Mouse (Mus musculus): ENCODE data around the gene Rbbp6. TPM values are rescaled to one million over a fixed set of nuclear protein-coding genes. Genes with fewer than 3 reads are reported as not detected.

Rbbp6 gene
- polyA plus RNA-seq, 1 experiment from 2014 or later: 31.0 TPM

DNA sequence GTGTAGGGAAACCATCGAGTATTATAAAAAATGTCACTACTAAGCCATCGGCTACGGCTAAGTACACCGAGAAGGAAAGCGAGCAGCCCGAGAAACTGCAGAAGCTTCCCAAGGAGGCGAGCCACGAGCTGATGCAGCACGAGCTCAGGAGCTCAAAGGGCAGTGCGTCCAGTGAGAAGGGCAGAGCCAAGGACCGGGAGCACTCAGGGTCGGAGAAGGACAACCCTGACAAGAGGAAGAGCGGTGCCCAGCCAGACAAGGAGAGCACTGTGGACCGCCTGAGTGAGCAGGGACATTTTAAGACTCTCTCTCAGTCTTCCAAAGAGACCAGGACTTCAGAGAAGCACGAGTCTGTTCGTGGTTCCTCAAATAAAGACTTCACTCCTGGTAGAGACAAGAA, 35.3 kb downstream of the Rbbp6 start:
- H3K9ac ChIP-seq (ENCODE audit: low read depth, low read length): no peak overlapping the region
- peaks cover 92% of the 10 kb centered on the region for H3K36me3 ChIP-seq (ENCODE audit: control insufficient read depth, insufficient read depth, low read length)
- no peaks in the 10 kb centered on the region for H3K9me3 ChIP-seq (ENCODE audit: control insufficient read depth, low read length)
- H3K4me2 ChIP-seq (ENCODE audit: low read depth, low read length): no peak overlapping the region
- DNase-seq (ENCODE audit: low spot score) (no peak), ATAC-seq (ENCODE audit: low read depth) (no peak)
- no peak overlapping the region for H3K4me3 ChIP-seq (ENCODE audit: low read depth, low read length)
- WGBS: 93% methylated on average over 16 of the region's 16 CpGs
- H3K4me1 ChIP-seq (ENCODE audit: control insufficient read depth, insufficient read depth, low read length): no peaks in the 10 kb centered on the region
- H3K27me3 ChIP-seq (replicated peaks; ENCODE audit: control insufficient read depth, insufficient read depth, low read length): no peaks in the 10 kb centered on the region
- H3K27ac ChIP-seq (replicated peaks; ENCODE audit: low read depth, low read length): no peak overlapping the region

GRCm38 (mm10) chr7:123001341-123002027, 36.0 kb downstream of the Rbbp6 start:
- Histone ChIP-seq H3K9ac (ENCODE audit: low read depth, low read length) (no peak overlapping the region), H3K27ac (replicated peaks; ENCODE audit: low read depth, low read length) (no peak overlapping the region), H3K4me1 (ENCODE audit: control insufficient read depth, insufficient read depth, low read length) (no peaks in the 10 kb centered on the region), H3K36me3 (ENCODE audit: control insufficient read depth, insufficient read depth, low read length) (peaks cover 88% of the 10 kb centered on the region), H3K4me3 (ENCODE audit: low read depth, low read length) (no peak overlapping the region), H3K27me3 (replicated peaks; ENCODE audit: control insufficient read depth, insufficient read depth, low read length) (no peaks in the 10 kb centered on the region), H3K9me3 (ENCODE audit: control insufficient read depth, low read length) (no peaks in the 10 kb centered on the region), H3K4me2 (ENCODE audit: low read depth, low read length) (no peak overlapping the region)
- no peak for ATAC-seq (ENCODE audit: low read depth)
- DNase-seq (ENCODE audit: low spot score): no peak
- 88% methylated on average over 20 of the region's 20 CpGs for WGBS

DNA sequence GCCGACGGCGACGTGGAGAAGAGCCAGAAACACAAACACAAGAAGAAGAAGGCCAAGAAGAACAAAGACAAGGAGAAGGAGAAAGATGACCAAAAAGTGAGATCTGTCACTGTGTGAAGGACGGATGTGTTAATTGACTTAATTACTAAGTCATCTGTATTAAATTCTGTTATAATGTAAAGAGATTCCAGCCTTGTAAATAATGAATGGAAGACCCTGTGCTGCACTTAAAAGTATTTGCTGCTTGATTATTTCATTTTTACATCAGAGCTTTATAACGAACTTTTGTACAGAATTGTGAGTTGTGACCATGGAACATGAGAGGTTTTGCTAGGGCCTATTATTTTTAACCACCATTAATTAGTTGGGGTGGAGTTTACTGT, 36.5 kb downstream of the Rbbp6 start:
- Histone ChIP-seq H3K9ac (ENCODE audit: low read depth, low read length) (no peak overlapping the region), H3K36me3 (ENCODE audit: control insufficient read depth, insufficient read depth, low read length) (peaks cover 82% of the 10 kb centered on the region), H3K27ac (replicated peaks; ENCODE audit: low read depth, low read length) (no peak overlapping the region), H3K27me3 (replicated peaks; ENCODE audit: control insufficient read depth, insufficient read depth, low read length) (no peaks in the 10 kb centered on the region), H3K4me1 (ENCODE audit: control insufficient read depth, insufficient read depth, low read length) (no peaks in the 10 kb centered on the region), H3K4me3 (ENCODE audit: low read depth, low read length) (no peak overlapping the region), H3K9me3 (ENCODE audit: control insufficient read depth, low read length) (no peaks in the 10 kb centered on the region), H3K4me2 (ENCODE audit: low read depth, low read length) (no peak overlapping the region)
- no peak for ATAC-seq (ENCODE audit: low read depth)
- 91% methylated on average over 6 of the region's 6 CpGs for WGBS
- DNase-seq (ENCODE audit: low spot score): no peak

DNA sequence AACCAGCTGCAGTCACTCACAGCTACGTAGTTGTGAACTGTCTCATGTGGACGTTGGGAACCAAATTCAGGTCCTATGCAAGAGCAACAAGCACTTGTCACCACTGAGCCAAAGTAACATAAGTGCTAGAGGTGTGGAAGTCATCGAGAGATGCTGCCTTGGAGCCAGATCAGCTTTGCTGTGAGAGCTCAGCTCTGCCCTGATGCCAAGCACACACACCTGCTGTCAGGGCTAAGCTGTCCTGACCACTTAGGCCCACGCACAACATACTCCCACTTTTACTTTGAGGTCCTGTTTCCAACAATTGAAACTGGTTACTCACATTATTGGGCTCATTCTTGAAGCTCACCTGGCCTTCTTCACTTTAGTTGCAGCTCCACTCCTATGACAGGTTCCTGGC, 37.7 kb downstream of the Rbbp6 start:
- no peak overlapping the region for H3K27ac ChIP-seq (replicated peaks; ENCODE audit: low read depth, low read length)
- no peaks in the 10 kb centered on the region for H3K4me1 ChIP-seq (ENCODE audit: control insufficient read depth, insufficient read depth, low read length)
- no peaks in the 10 kb centered on the region for H3K27me3 ChIP-seq (replicated peaks; ENCODE audit: control insufficient read depth, insufficient read depth, low read length)
- H3K9ac ChIP-seq (ENCODE audit: low read depth, low read length): no peak overlapping the region
- 92% methylated on average over 4 of the region's 4 CpGs for WGBS
- ATAC-seq (ENCODE audit: low read depth): no peak
- DNase-seq (ENCODE audit: low spot score): no peak
- H3K4me3 ChIP-seq (ENCODE audit: low read depth, low read length): no peak overlapping the region
- H3K36me3 ChIP-seq (ENCODE audit: control insufficient read depth, insufficient read depth, low read length): peaks cover 72% of the 10 kb centered on the region
- H3K9me3 ChIP-seq (ENCODE audit: control insufficient read depth, low read length): no peaks in the 10 kb centered on the region
- H3K4me2 ChIP-seq (ENCODE audit: low read depth, low read length): no peak overlapping the region

- Histone ChIP-seq H3K4me2 (ENCODE audit: low read depth, low read length) (no peak overlapping the region), H3K9ac (ENCODE audit: low read depth, low read length) (no peak overlapping the region), H3K4me3 (ENCODE audit: low read depth, low read length) (no peak overlapping the region), H3K27me3 (replicated peaks; ENCODE audit: control insufficient read depth, insufficient read depth, low read length) (no peaks in the 10 kb centered on the region), H3K27ac (replicated peaks; ENCODE audit: low read depth, low read length) (no peak overlapping the region), H3K4me1 (ENCODE audit: control insufficient read depth, insufficient read depth, low read length) (no peaks in the 10 kb centered on the region), H3K9me3 (ENCODE audit: control insufficient read depth, low read length) (no peaks in the 10 kb centered on the region), H3K36me3 (ENCODE audit: control insufficient read depth, insufficient read depth, low read length) (peaks cover 60% of the 10 kb centered on the region)
- no peak for DNase-seq (ENCODE audit: low spot score)
- WGBS: 93% methylated on average over 5 of the region's 5 CpGs
- ATAC-seq (ENCODE audit: low read depth): no peak
Measured at GRCm38 (mm10) chr7:123004442-123004841, 39.0 kb downstream of the Rbbp6 start.

DNA sequence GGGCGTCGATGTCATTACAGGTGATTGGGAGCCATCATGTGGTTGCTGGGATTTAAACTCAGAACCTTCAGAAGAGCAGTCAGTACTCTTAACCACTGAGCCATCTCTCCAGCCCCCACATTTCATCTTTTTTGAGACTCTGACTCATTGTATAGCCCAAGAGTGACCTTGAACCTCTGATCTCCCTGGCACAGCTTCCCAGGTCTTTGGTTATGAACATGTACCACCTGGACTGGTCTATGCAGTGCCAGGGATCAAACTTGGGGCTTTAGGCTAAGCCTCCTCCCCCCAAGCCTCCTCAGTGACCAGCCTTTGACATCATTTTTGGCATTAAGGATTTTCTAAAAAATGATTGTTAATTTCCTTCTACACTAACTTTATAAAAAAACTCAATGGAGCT, 40.8 kb downstream of the Rbbp6 start:
- Histone ChIP-seq H3K36me3 (ENCODE audit: control insufficient read depth, insufficient read depth, low read length) (peaks cover 43% of the 10 kb centered on the region), H3K4me2 (ENCODE audit: low read depth, low read length) (no peak overlapping the region), H3K4me1 (ENCODE audit: control insufficient read depth, insufficient read depth, low read length) (no peaks in the 10 kb centered on the region), H3K4me3 (ENCODE audit: low read depth, low read length) (no peak overlapping the region), H3K9me3 (ENCODE audit: control insufficient read depth, low read length) (no peaks in the 10 kb centered on the region), H3K27me3 (replicated peaks; ENCODE audit: control insufficient read depth, insufficient read depth, low read length) (no peaks in the 10 kb centered on the region), H3K9ac (ENCODE audit: low read depth, low read length) (no peak overlapping the region), H3K27ac (replicated peaks; ENCODE audit: low read depth, low read length) (no peak overlapping the region)
- WGBS: 88% methylated on average over 2 of the region's 2 CpGs
- no peak for ATAC-seq (ENCODE audit: low read depth)
- DNase-seq (ENCODE audit: low spot score): no peak

DNA sequence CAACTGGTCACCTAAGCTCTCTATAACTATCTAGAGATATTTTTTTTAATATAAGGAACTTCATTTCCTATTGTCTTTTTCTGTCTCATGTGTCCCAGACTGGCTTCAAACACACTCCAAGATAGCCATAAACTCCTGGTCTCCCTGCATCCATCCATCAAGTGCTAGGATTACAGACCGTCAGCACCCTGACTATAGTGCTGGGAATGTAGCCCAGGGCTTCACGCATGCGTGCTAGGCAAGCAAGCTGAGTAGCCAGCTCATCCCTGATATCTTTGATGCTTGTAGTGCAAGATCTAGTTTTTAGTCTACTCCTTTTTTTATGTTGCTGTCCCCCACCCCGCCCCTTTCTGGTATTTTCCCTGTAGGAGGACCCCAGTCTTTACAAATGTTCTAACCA, 42.3 kb downstream of the Rbbp6 start:
- H3K4me3 ChIP-seq (ENCODE audit: low read depth, low read length): no peak overlapping the region
- no peaks in the 10 kb centered on the region for H3K9me3 ChIP-seq (ENCODE audit: control insufficient read depth, low read length)
- ATAC-seq (ENCODE audit: low read depth): no peak
- no peaks in the 10 kb centered on the region for H3K27me3 ChIP-seq (replicated peaks; ENCODE audit: control insufficient read depth, insufficient read depth, low read length)
- H3K4me1 ChIP-seq (ENCODE audit: control insufficient read depth, insufficient read depth, low read length): no peaks in the 10 kb centered on the region
- peaks cover 28% of the 10 kb centered on the region for H3K36me3 ChIP-seq (ENCODE audit: control insufficient read depth, insufficient read depth, low read length)
- H3K9ac ChIP-seq (ENCODE audit: low read depth, low read length): no peak overlapping the region
- 76% methylated on average over 4 of the region's 4 CpGs for WGBS
- no peak overlapping the region for H3K4me2 ChIP-seq (ENCODE audit: low read depth, low read length)
- H3K27ac ChIP-seq (replicated peaks; ENCODE audit: low read depth, low read length): no peak overlapping the region
- no peak for DNase-seq (ENCODE audit: low spot score)

DNA sequence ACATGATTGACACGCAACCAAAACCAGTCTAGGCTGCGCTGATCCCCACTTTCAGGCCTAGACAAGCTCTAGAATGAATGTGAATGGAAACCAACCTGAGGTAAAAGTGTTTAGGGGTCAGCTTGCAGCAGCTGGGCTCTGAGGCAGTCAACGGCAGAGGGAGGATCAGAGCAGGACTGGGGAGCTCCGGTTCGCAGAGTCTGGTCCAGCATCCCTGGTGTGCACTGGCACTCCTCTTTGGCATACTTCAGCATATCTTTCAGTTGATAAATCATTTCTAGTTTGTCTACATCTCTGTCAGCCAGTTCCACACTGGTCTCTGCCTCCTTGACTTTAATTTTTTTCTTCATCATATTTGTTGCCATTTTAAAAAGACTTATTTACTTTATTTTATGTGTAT, 48.0 kb downstream of the Rbbp6 start:
- Histone ChIP-seq H3K36me3 (ENCODE audit: control insufficient read depth, insufficient read depth, low read length) (no peaks in the 10 kb centered on the region), H3K27me3 (replicated peaks; ENCODE audit: control insufficient read depth, insufficient read depth, low read length) (no peaks in the 10 kb centered on the region), H3K9ac (ENCODE audit: low read depth, low read length) (no peak overlapping the region), H3K4me3 (ENCODE audit: low read depth, low read length) (no peak overlapping the region), H3K27ac (replicated peaks; ENCODE audit: low read depth, low read length) (no peak overlapping the region), H3K4me2 (ENCODE audit: low read depth, low read length) (no peak overlapping the region), H3K9me3 (ENCODE audit: control insufficient read depth, low read length) (no peaks in the 10 kb centered on the region), H3K4me1 (ENCODE audit: control insufficient read depth, insufficient read depth, low read length) (no peaks in the 10 kb centered on the region)
- DNase-seq (ENCODE audit: low spot score) (peak; percentile 17), ATAC-seq (ENCODE audit: low read depth) (no peak)
- WGBS: 68% methylated on average over 5 of the region's 5 CpGs

DNA sequence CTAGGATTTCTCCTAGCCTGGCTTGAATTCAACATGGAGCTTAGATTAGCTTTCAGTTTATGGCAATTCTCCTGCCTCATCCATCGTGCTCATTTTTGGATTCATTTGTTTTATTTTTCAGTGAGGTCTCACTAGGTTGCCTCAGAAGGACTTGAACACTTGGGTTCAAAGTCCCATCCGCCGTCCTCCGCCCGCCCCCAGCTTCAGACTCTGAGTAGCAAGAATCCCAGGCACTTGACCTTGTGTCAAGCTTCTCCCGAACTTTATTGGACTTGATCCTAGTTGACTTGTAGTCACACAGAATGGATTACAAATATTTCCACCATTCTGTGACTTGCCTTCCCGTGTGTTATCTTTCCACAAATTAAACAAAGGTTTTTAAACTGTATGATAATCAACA, 49.2 kb downstream of the Rbbp6 start:
- H3K4me3 ChIP-seq (ENCODE audit: low read depth, low read length): no peak overlapping the region
- no peak for DNase-seq (ENCODE audit: low spot score)
- ATAC-seq (ENCODE audit: low read depth): no peak
- H3K9me3 ChIP-seq (ENCODE audit: control insufficient read depth, low read length): no peaks in the 10 kb centered on the region
- 83% methylated on average over 7 of the region's 7 CpGs for WGBS
- no peaks in the 10 kb centered on the region for H3K27me3 ChIP-seq (replicated peaks; ENCODE audit: control insufficient read depth, insufficient read depth, low read length)
- no peak overlapping the region for H3K4me2 ChIP-seq (ENCODE audit: low read depth, low read length)
- H3K9ac ChIP-seq (ENCODE audit: low read depth, low read length): no peak overlapping the region
- no peaks in the 10 kb centered on the region for H3K36me3 ChIP-seq (ENCODE audit: control insufficient read depth, insufficient read depth, low read length)
- no peaks in the 10 kb centered on the region for H3K4me1 ChIP-seq (ENCODE audit: control insufficient read depth, insufficient read depth, low read length)
- H3K27ac ChIP-seq (replicated peaks; ENCODE audit: low read depth, low read length): no peak overlapping the region
